Mouse (Mus musculus) ES-Bruce4 (cell line): ENCODE measurements around the gene Napsa. TPM values are rescaled to one million over a fixed set of nuclear protein-coding genes. Genes with fewer than 3 reads are reported as not detected.

Source experiments
- H3K27ac ChIP-seq: 2 replicates; pipeline ENCODE4 v1.5.1; 2012; ENCODE audit warnings: low read length, inconsistent platforms; ENCODE audit not compliant: insufficient read depth
- H3K27me3 ChIP-seq: 2 replicates; pipeline ENCODE4 v1.6.1; 2012; ENCODE audit warnings: mild to moderate bottlenecking, low read length, inconsistent platforms; ENCODE audit not compliant: control insufficient read depth, poor library complexity, insufficient read depth, severe bottlenecking
- H3K36me3 ChIP-seq: 2 replicates; pipeline ENCODE4 v1.6.1; 2012; ENCODE audit warnings: inconsistent platforms, mild to moderate bottlenecking, low read length, moderate library complexity; ENCODE audit not compliant: control insufficient read depth, poor library complexity, insufficient read depth, severe bottlenecking
- H3K4me1 ChIP-seq: one replicate; pipeline ENCODE4 v1.8.1; 2011; ENCODE audit warnings: low read length; ENCODE audit not compliant: control insufficient read depth, insufficient read depth
- H3K4me3 ChIP-seq: 2 replicates; pipeline ENCODE4 v1.5.1; 2011; ENCODE audit warnings: low read depth, mild to moderate bottlenecking, low read length
- H3K9ac ChIP-seq: 2 replicates; pipeline ENCODE4 v1.6.1; 2012; ENCODE audit warnings: low read depth, mild to moderate bottlenecking, inconsistent platforms; ENCODE audit not compliant: poor library complexity, severe bottlenecking
- H3K9me3 ChIP-seq: replicated peaks from 2 replicates; pipeline ENCODE4 v1.6.1; 2012; ENCODE audit warnings: mild to moderate bottlenecking, low read length, inconsistent platforms; ENCODE audit not compliant: control insufficient read depth, poor library complexity, insufficient read depth, severe bottlenecking
- CTCF ChIP-seq: IDR thresholded peaks from one replicate; pipeline ENCODE4 v1.8.1; 2011; ENCODE audit warnings: low read depth, low read length
- EP300 ChIP-seq: IDR thresholded peaks from 2 replicates; pipeline ENCODE4 v1.6.1; 2011; ENCODE audit warnings: low read depth, low read length; ENCODE audit not compliant: insufficient read depth
- POLR2A ChIP-seq: IDR thresholded peaks from one replicate; pipeline ENCODE4 v1.8.1; 2011; ENCODE audit warnings: low read length; ENCODE audit not compliant: insufficient read depth
- polyA plus RNA-seq: library from polyadenylated mRNA; stranded (reverse); fragments of >200 nt; gene quantifications from 2 replicates; pipeline ENCODE4 v1.2.4, GENCODE M21; 2011; ENCODE audit warnings: low read depth; ENCODE audit not compliant: missing spikeins, insufficient read depth, insufficient read length

Napsa gene
- polyA plus RNA-seq, 1 experiment: 1.1 TPM

- Histone ChIP-seq H3K9me3 (no peaks in the 10 kb centered on the region), H3K27me3 (no peaks in the 10 kb centered on the region), H3K4me1 (no peaks in the 10 kb centered on the region), H3K27ac (no peak overlapping the region), H3K4me3 (peak overlapping the region; percentile 76), H3K9ac (peak overlapping the region; percentile 33), H3K36me3 (no peaks in the 10 kb centered on the region)
- no peak for TF ChIP-seq CTCF
- no peak for TF ChIP-seq POLR2A
- TF ChIP-seq EP300: no peak
Measured at GRCm38 (mm10) chr7:44588338-44588737, 16.2 kb downstream of the Napsa start.

DNA sequence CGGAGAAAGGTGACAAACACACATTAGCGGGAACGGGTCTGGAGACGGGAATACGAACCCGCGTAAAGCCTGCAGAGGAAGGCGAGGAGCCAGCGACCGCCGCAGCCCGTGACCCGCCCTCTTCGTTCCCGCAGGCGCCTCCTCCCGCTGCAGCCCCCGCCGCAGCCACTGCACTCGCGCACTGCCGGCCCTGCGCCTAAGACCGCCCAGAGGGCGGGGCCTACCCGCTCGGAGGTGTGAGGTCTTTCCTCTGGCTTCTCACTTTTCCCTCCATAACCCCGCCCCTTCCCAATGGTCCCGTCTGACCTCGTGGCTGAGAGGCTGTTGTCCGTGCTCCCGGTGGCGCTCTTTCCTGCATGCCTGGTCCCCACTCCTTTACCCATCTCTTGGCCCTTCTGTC lies 17.0 kb downstream of the Napsa start:
- Histone ChIP-seq H3K27me3 (no peaks in the 10 kb centered on the region), H3K9ac (peak overlapping the region; percentile 52), H3K36me3 (no peaks in the 10 kb centered on the region), H3K4me3 (peak overlapping the region; percentile 90), H3K4me1 (no peaks in the 10 kb centered on the region), H3K9me3 (no peaks in the 10 kb centered on the region), H3K27ac (peak overlapping the region; percentile 35)
- TF ChIP-seq EP300 (peak; percentile 53; the same call in 1 of the 2 replicates), POLR2A (peak; percentile 70), CTCF (peak; percentile 26)

DNA sequence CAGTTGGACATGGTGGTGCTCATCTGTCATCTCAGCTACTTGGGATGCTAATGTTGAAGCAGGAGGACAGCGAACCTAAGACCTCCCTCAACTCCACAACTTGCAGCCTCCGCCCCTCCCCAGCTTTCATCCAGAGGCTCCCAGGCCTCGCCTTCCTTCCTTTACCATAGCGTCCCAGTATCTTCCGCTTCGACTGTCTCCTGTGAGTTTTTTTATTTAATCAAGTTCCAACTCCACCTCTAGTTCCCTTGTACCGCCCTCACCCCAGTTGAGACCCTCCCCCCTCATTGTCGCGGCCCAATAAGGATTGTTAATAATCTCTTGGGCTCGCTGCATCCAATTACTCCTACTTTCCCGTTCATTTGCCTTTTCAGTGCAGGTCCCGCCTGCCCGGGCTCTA lies 17.8 kb downstream of the Napsa start:
- H3K4me1 ChIP-seq: no peaks in the 10 kb centered on the region

DNA sequence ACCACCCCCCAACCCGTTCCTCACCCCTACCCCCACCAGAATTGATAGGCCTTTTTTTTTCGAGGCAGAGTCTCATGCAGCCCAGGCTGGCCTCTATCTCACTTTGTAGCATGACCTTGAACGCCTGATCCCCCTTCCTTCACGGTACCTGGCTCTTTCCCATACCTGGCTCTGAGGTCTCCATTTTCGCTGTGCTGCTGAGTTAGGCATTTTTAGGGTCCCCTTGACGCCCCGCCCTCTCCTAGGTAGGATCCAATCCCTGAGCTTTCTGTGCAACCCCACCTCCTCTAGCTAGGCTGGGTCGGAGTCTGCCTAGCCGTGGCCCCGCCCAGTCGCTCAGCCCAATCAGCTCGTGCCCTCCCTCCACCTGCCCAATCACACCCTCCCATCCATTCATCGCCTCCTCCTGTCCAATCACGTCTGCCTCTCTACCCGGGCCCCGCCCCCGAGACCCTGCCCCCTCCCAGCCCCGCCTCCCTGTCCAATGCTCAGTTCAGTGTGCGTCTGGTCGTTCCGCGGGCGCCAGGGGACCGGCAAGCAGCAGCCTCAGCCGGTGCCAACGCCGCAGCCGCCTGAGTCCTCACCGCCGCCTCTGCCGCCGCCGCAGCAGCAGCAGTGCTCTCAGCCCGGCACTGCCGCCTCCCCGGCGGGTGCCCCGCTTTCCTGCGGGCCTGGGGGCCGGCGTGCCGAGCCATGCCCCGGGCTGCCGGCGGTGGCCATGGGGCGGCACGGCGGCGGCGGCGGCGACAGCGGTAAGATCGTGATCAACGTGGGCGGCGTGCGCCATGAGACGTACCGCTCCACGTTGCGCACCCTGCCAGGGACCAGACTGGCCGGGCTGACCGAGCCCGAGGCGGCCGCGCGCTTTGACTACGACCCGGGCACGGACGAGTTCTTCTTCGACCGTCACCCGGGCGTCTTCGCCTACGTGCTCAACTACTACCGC lies 18.5 kb downstream of the Napsa start, which contains the start of gene Kcnc3:
Gene Kcnc3, plus strand, starts transcription at position 263 of the 946 bp plus-strand sequence.
- H3K27me3 ChIP-seq: no peaks in the 10 kb centered on the region
- peaks cover 3% of the 10 kb centered on the region for H3K36me3 ChIP-seq
- H3K27ac ChIP-seq: peak within 1 kb of the TSS; percentile 35
- H3K4me1 ChIP-seq: no peaks in the 10 kb centered on the region
- TF ChIP-seq POLR2A (peak; percentile 48), CTCF (no peak)
- H3K9ac ChIP-seq: peak within 1 kb of the TSS; percentile 76
- peak within 1 kb of the TSS; percentile 90 for H3K4me3 ChIP-seq
- no peaks in the 10 kb centered on the region for H3K9me3 ChIP-seq

More for the DNA sequence above, 17.8 kb downstream of the Napsa start:
- no peaks in the 10 kb centered on the region for H3K27me3 ChIP-seq
- peak overlapping the region; percentile 52 for H3K9ac ChIP-seq
- H3K36me3 ChIP-seq: no peaks in the 10 kb centered on the region
- H3K27ac ChIP-seq: peak overlapping the region; percentile 35
- no peaks in the 10 kb centered on the region for H3K9me3 ChIP-seq
- TF ChIP-seq CTCF (no peak), EP300 (no peak), POLR2A (peak; percentile 13)
- H3K4me3 ChIP-seq: peak overlapping the region; percentile 90

- Histone ChIP-seq H3K9me3 (no peaks in the 10 kb centered on the region), H3K27ac (no peak overlapping the region), H3K4me1 (no peaks in the 10 kb centered on the region)
Measured at GRCm38 (mm10) chr7:44591348-44592116, 19.4 kb downstream of the Napsa start.

More at GRCm38 (mm10) chr7:44591348-44592116, 19.4 kb downstream of the Napsa start:
- Histone ChIP-seq H3K27me3 (no peaks in the 10 kb centered on the region), H3K4me3 (peak overlapping the region; percentile 86), H3K36me3 (peaks cover 6% of the 10 kb centered on the region), H3K9ac (peak overlapping the region; percentile 76)
- TF ChIP-seq CTCF (no peak), POLR2A (no peak), EP300 (no peak)
